Mouse (Mus musculus) E14TG2a.4 (cell line): ENCODE results near the gene Cnot1.

ENCODE experiments used
- H3K27me3 ChIP-seq: 2 replicates; pipeline ENCODE4 v1.6.1; 2014; ENCODE audit warnings: low read length, control low read depth; ENCODE audit not compliant: insufficient read depth
- H3K36me3 ChIP-seq: 2 replicates; pipeline ENCODE4 v1.6.1; 2014; ENCODE audit warnings: low read length, control low read depth; ENCODE audit not compliant: insufficient read depth
- H3K4me1 ChIP-seq: replicated peaks from 2 replicates; pipeline ENCODE4 v1.6.1; 2014; ENCODE audit warnings: low read depth, low read length, control low read depth
- H3K4me3 ChIP-seq: replicated peaks from 2 replicates; pipeline ENCODE4 v1.5.1; 2014; ENCODE audit warnings: mild to moderate bottlenecking, low read length
- H3K9me3 ChIP-seq: 2 replicates; pipeline ENCODE4 v1.6.1; 2014; ENCODE audit warnings: low read length, control low read depth
- CTCF ChIP-seq: conservative IDR thresholded peaks from 2 replicates; pipeline ENCODE4 v1.5.1; 2014; ENCODE audit warnings: low read length
- NANOG ChIP-seq: IDR thresholded peaks from 2 replicates; pipeline ENCODE4 v1.6.1; 2014; ENCODE audit warnings: borderline replicate concordance, low read length, mixed read lengths
- POU5F1 ChIP-seq: IDR thresholded peaks from 2 replicates; pipeline ENCODE4 v1.6.1; 2014; ENCODE audit warnings: low read length, borderline replicate concordance

The Cnot1 gene

GRCm38 (mm10) chr8:95807331-95807843 lies at the start of gene Cnot1:
TSS of gene Cnot1 (minus strand) at chr8:95807464.
- TF ChIP-seq CTCF (no peak), POU5F1 (no peak), NANOG (no peak)
- H3K36me3 ChIP-seq = peaks cover 35% of the 10 kb centered on the region

GRCm38 (mm10) chr8:95854174-95854573 lies 46.9 kb upstream of the Cnot1 start:
- peaks cover 24% of the 10 kb centered on the region for H3K4me1 ChIP-seq
- peaks cover 11% of the 10 kb centered on the region for H3K36me3 ChIP-seq
- no peak overlapping the region for H3K4me3 ChIP-seq
- no peaks in the 10 kb centered on the region for H3K9me3 ChIP-seq
- no peaks in the 10 kb centered on the region for H3K27me3 ChIP-seq
- TF ChIP-seq POU5F1 = no peak
- TF ChIP-seq CTCF = no peak
- TF ChIP-seq NANOG = no peak

More at GRCm38 (mm10) chr8:95807331-95807843, at the start of gene Cnot1:
- Histone ChIP-seq H3K27me3 (no peaks in the 10 kb centered on the region), H3K9me3 (no peaks in the 10 kb centered on the region), H3K4me1 (peaks cover 63% of the 10 kb centered on the region), H3K4me3 (peak within 1 kb of the TSS; percentile 97)

- H3K9me3 ChIP-seq = no peaks in the 10 kb centered on the region
- TF ChIP-seq POU5F1 (no peak), CTCF (no peak), NANOG (no peak)
- H3K27me3 ChIP-seq = no peaks in the 10 kb centered on the region
- H3K4me3 ChIP-seq = peak within 1 kb of the TSS; percentile 87
- H3K4me1 ChIP-seq = peaks cover 33% of the 10 kb centered on the region
- peaks cover 13% of the 10 kb centered on the region for H3K36me3 ChIP-seq
These were observed 46.0 kb upstream of the Cnot1 start, which contains the start of gene Slc38a7 for GRCm38 (mm10) chr8:95853102-95853843. TSS of gene Slc38a7 (minus strand) at chr8:95853539.

- H3K9me3 ChIP-seq = no peaks in the 10 kb centered on the region
- no peaks in the 10 kb centered on the region for H3K27me3 ChIP-seq
- H3K4me1 ChIP-seq = peaks cover 38% of the 10 kb centered on the region
- H3K4me3 ChIP-seq = peak overlapping the region; percentile 87
- TF ChIP-seq NANOG (no peak), POU5F1 (no peak)
- peaks cover 18% of the 10 kb centered on the region for H3K36me3 ChIP-seq
These were observed 45.0 kb upstream of the Cnot1 start for GRCm38 (mm10) chr8:95852290-95852689.

- Histone ChIP-seq H3K36me3 (peaks cover 33% of the 10 kb centered on the region), H3K27me3 (no peaks in the 10 kb centered on the region), H3K4me3 (no peak overlapping the region), H3K4me1 (peaks cover 48% of the 10 kb centered on the region), H3K9me3 (no peaks in the 10 kb centered on the region)
- no peak for TF ChIP-seq NANOG
- no peak for TF ChIP-seq POU5F1
- TF ChIP-seq CTCF = no peak
These were observed 43.1 kb upstream of the Cnot1 start for GRCm38 (mm10) chr8:95850326-95850725.

GRCm38 (mm10) chr8:95848734-95849464 lies 41.6 kb upstream of the Cnot1 start:
- Histone ChIP-seq H3K36me3 (peaks cover 46% of the 10 kb centered on the region), H3K4me1 (peaks cover 53% of the 10 kb centered on the region), H3K27me3 (no peaks in the 10 kb centered on the region), H3K4me3 (peak overlapping the region; percentile 64), H3K9me3 (no peaks in the 10 kb centered on the region)
- peak; percentile 37; the same call in 1 of the 2 replicates for TF ChIP-seq NANOG
- no peak for TF ChIP-seq POU5F1

GRCm38 (mm10) chr8:95848061-95848551 lies 40.8 kb upstream of the Cnot1 start:
- Histone ChIP-seq H3K9me3 (no peaks in the 10 kb centered on the region), H3K27me3 (no peaks in the 10 kb centered on the region), H3K4me1 (peaks cover 48% of the 10 kb centered on the region), H3K4me3 (peak overlapping the region; percentile 64), H3K36me3 (peaks cover 54% of the 10 kb centered on the region)
- TF ChIP-seq POU5F1 = no peak
- no peak for TF ChIP-seq CTCF
- TF ChIP-seq NANOG = no peak

- Histone ChIP-seq H3K27me3 (no peaks in the 10 kb centered on the region), H3K4me1 (peaks cover 54% of the 10 kb centered on the region), H3K36me3 (peaks cover 71% of the 10 kb centered on the region), H3K9me3 (no peaks in the 10 kb centered on the region), H3K4me3 (no peak overlapping the region)
- TF ChIP-seq NANOG = no peak
- TF ChIP-seq POU5F1 = no peak
- TF ChIP-seq CTCF = no peak
These were observed 37.8 kb upstream of the Cnot1 start for GRCm38 (mm10) chr8:95845026-95845425.
